Mouse (Mus musculus) CH12.LX (cell line): ENCODE data around the gene Nsun5. TPM values are rescaled to one million over a fixed set of nuclear protein-coding genes. Genes with fewer than 3 reads are reported as not detected.

ENCODE experiments used
- DNase-seq: peaks from one replicate; pipeline ENCODE4 v3.0.0-alpha.2; 2013; ENCODE audit errors: extremely low read depth
- H3K27ac ChIP-seq: 2 replicates; pipeline ENCODE4 v1.5.1; 2012; ENCODE audit warnings: low read depth, mild to moderate bottlenecking, control low read depth, moderate library complexity; ENCODE audit not compliant: insufficient read depth
- H3K27me3 ChIP-seq: replicated peaks from 2 replicates; pipeline ENCODE3; 2012; ENCODE audit warnings: inconsistent platforms
- H3K36me3 ChIP-seq, 2 experiments: replicated peaks in 1 of 2; 2 replicates each; pipeline versions ENCODE3 to v1.6.1; 2012; ENCODE audit warnings: inconsistent platforms in 1 of 2, low read length in 1 of 2, mild to moderate bottlenecking in 1 of 2, mixed read lengths in 1 of 2, moderate library complexity in 1 of 2; ENCODE audit not compliant: control insufficient read depth in 1 of 2, insufficient read depth in 1 of 2
- H3K4me1 ChIP-seq, 2 experiments: 2 replicates each; pipeline ENCODE4 v1.6.1; 2012; ENCODE audit warnings: inconsistent platforms in 1 of 2, moderate library complexity in 1 of 2; ENCODE audit not compliant: insufficient read depth in 2 of 2, control insufficient read depth in 1 of 2
- H3K4me2 ChIP-seq: 2 replicates; pipeline ENCODE4 v1.6.1; 2012; ENCODE audit warnings: low read depth, mild to moderate bottlenecking, control low read depth; ENCODE audit not compliant: poor library complexity, insufficient read depth, severe bottlenecking
- H3K4me3 ChIP-seq, 3 experiments: fragments of 150-350 bp in 1 of 3; sonication (generic) in 1 of 3; replicated peaks in 1 of 3; 2 replicates each; pipeline versions ENCODE3 to v1.5.1; 2011 to 2012; ENCODE audit warnings: low read depth in 2 of 3, low read length in 2 of 3, mild to moderate bottlenecking in 2 of 3, moderate library complexity in 2 of 3, control low read depth in 1 of 3, improper control_type of control experiment in 1 of 3, inconsistent platforms in 1 of 3, mixed read lengths in 1 of 3; ENCODE audit not compliant: poor library complexity in 1 of 3
- H3K79me2 ChIP-seq: replicated peaks from 2 replicates; pipeline ENCODE4 v1.6.1; 2012; ENCODE audit warnings: mild to moderate bottlenecking, moderate library complexity; ENCODE audit not compliant: control insufficient read depth, poor library complexity, insufficient read depth, severe bottlenecking; ENCODE audit errors: extremely low read depth
- H3K9ac ChIP-seq: 2 replicates; pipeline ENCODE4 v1.6.1; 2012; ENCODE audit warnings: low read depth, mild to moderate bottlenecking, control low read depth, moderate library complexity; ENCODE audit not compliant: insufficient read depth
- H3K9me3 ChIP-seq: replicated peaks from 2 replicates; pipeline ENCODE3; 2012; ENCODE audit warnings: low read length, inconsistent platforms, mixed read lengths
- BHLHE40 ChIP-seq: IDR thresholded peaks from 2 replicates; pipeline ENCODE4 v1.6.1; 2011; ENCODE audit warnings: mild to moderate bottlenecking, low read depth, low read length, improper control_type of control experiment
- CHD1 ChIP-seq: IDR thresholded peaks from 2 replicates; pipeline ENCODE4 v1.6.1; 2012; ENCODE audit warnings: low read depth, low read length, improper control_type of control experiment, inconsistent platforms
- CHD2 ChIP-seq: IDR thresholded peaks from 2 replicates; pipeline ENCODE4 v1.6.1; 2011; ENCODE audit warnings: low read length, improper control_type of control experiment
- CTCF ChIP-seq, 2 experiments: IDR thresholded peaks in 1 of 2; conservative IDR thresholded peaks in 1 of 2; 2 replicates each; pipeline ENCODE4 v1.5.1; 2011 to 2012; ENCODE audit warnings: low read depth in 2 of 2, low read length in 2 of 2, improper control_type of control experiment in 1 of 2, inconsistent platforms in 1 of 2, mild to moderate bottlenecking in 1 of 2, moderate library complexity in 1 of 2
- EP300 ChIP-seq: IDR thresholded peaks from 2 replicates; pipeline ENCODE4 v1.6.1; 2011; ENCODE audit warnings: low read length, improper control_type of control experiment
- ETS1 ChIP-seq: conservative IDR thresholded peaks from 2 replicates; pipeline ENCODE4 v1.6.1; 2012; ENCODE audit warnings: low read depth, mild to moderate bottlenecking, inconsistent platforms, low read length, improper control_type of control experiment, moderate library complexity
- HCFC1 ChIP-seq: IDR thresholded peaks from 2 replicates; pipeline ENCODE4 v1.6.1; 2012; ENCODE audit warnings: low read depth, mild to moderate bottlenecking, inconsistent platforms, low read length, improper control_type of control experiment
- JUN ChIP-seq: IDR thresholded peaks from 2 replicates; pipeline ENCODE4 v1.6.1; 2011; ENCODE audit warnings: low read depth, mild to moderate bottlenecking, low read length, improper control_type of control experiment, moderate library complexity; ENCODE audit not compliant: insufficient read depth
- KAT2A ChIP-seq: IDR thresholded peaks from 2 replicates; pipeline ENCODE4 v1.6.1; 2012; ENCODE audit warnings: low read length, improper control_type of control experiment, inconsistent platforms; ENCODE audit not compliant: insufficient replicate concordance
- MAFK ChIP-seq: IDR thresholded peaks from 2 replicates; pipeline ENCODE4 v1.6.1; 2011; ENCODE audit warnings: low read length, improper control_type of control experiment; ENCODE audit not compliant: insufficient replicate concordance
- MAX ChIP-seq: IDR thresholded peaks from 2 replicates; pipeline ENCODE4 v1.6.1; 2011; ENCODE audit warnings: low read length, improper control_type of control experiment
- MEF2A ChIP-seq: IDR thresholded peaks from 2 replicates; pipeline ENCODE4 v1.6.1; 2014; ENCODE audit warnings: low read depth, mild to moderate bottlenecking, inconsistent platforms, low read length, improper control_type of control experiment, borderline replicate concordance
- MXI1 ChIP-seq: IDR thresholded peaks from 2 replicates; pipeline ENCODE4 v1.6.1; 2011; ENCODE audit warnings: mild to moderate bottlenecking, low read depth, low read length, improper control_type of control experiment
- POLR2AphosphoS2 ChIP-seq: IDR thresholded peaks from 2 replicates; pipeline ENCODE4 v1.6.1; 2011; ENCODE audit warnings: low read depth, low read length, improper control_type of control experiment
- RAD21 ChIP-seq: IDR thresholded peaks from 2 replicates; pipeline ENCODE4 v1.6.1; 2011; ENCODE audit warnings: low read depth, mild to moderate bottlenecking, low read length, improper control_type of control experiment, moderate library complexity
- RCOR1 ChIP-seq: conservative IDR thresholded peaks from 2 replicates; pipeline ENCODE4 v1.6.1; 2012; ENCODE audit warnings: low read depth, mild to moderate bottlenecking, inconsistent platforms, low read length, improper control_type of control experiment
- SIN3A ChIP-seq: IDR thresholded peaks from 2 replicates; pipeline ENCODE4 v1.6.1; 2012; ENCODE audit warnings: low read length, improper control_type of control experiment, inconsistent platforms
- UBTF ChIP-seq: IDR thresholded peaks from 2 replicates; pipeline ENCODE4 v1.6.1; 2012; ENCODE audit warnings: low read depth, mild to moderate bottlenecking, inconsistent platforms, low read length, improper control_type of control experiment, moderate library complexity
- ZC3H11A ChIP-seq: IDR thresholded peaks from 2 replicates; pipeline ENCODE4 v1.6.1; 2012; ENCODE audit warnings: low read depth, mild to moderate bottlenecking, inconsistent platforms, low read length, improper control_type of control experiment
- ZKSCAN1 ChIP-seq: IDR thresholded peaks from 2 replicates; pipeline ENCODE4 v1.6.1; 2012; ENCODE audit warnings: low read depth, inconsistent platforms, low read length, improper control_type of control experiment, borderline replicate concordance
- dilution Hi-C: fragments of 300-500 bp; cut with MboI; formaldehyde crosslinking; loops from 2 replicates; pipeline ENCODE4 v1.14.3; 2020; ENCODE audit warnings: low sequenced_read_pairs; ENCODE audit not compliant: extremely low pct_unique_long_range_greater_than_20kb, extremely low pct_ligation_motif_present
- in situ Hi-C: fragments of 300-500 bp; cut with MboI; formaldehyde crosslinking; loops from 3 replicates; pipeline ENCODE4 v1.14.3; 2019; ENCODE audit warnings: low sequenced_read_pairs, low pct_ligation_motif_present, low pct_unique_long_range_greater_than_20kb, mixed read lengths
- polyA plus RNA-seq: library from polyadenylated mRNA; unstranded; fragments of >175 nt; gene quantifications from 2 replicates; pipeline ENCODE4 v1.2.1, GENCODE M21; 2012; ENCODE audit warnings: low read depth; ENCODE audit not compliant: insufficient read length
- total RNA-seq, 2 experiments: library from RNA; depleted of rRNA; stranded (reverse); fragments of 300-350 nt in 1 of 2; fragments of >200 nt in 1 of 2; gene quantifications; 2 replicates each; pipeline ENCODE4 v1.2.3; 2012 to 2014

The Nsun5 gene
- total and polyA plus RNA-seq, 3 experiments, result 27.6 to 36.6 (median 30.9) TPM

DNA sequence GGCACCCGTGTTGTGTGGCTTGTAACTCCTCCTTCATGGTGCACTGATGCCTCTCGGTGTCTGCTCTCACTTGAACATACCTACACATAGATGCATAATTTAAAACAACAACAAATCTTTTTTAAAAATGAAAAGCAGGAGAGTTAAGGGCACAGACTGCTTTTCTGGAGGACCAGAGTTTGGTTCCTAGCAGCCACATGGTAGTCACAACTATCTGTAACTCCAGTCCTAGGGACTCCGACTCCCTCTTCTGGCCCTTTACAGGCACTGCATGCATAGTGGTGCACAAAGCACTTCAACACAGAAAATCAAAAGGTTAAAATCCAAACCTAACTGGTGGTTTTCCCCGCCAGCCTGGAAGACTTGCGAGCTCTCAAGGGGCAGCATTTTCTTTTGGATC lies 3.8 kb downstream of the Nsun5 start:
- no peak for TF ChIP-seq CHD2
- peak; percentile 9 to 21; a peak in 1 of 4 replicates for TF ChIP-seq CTCF (conservative IDR thresholded peaks at IDR 0.05 in 1 of 2, IDR thresholded peaks at IDR 0.05 in 1 of 2; ENCODE audit: low read depth in 2 of 2, low read length in 2 of 2)
- no peak for DNase-seq
- Histone ChIP-seq H3K4me3 (no peak overlapping the region), H3K27ac (no peak overlapping the region), H3K4me1 (peaks cover 3 to 17% of the 10 kb centered on the region in 2 experiments; a peak in 3 of 4 replicates), H3K36me3 (peaks cover 64 to 68% of the 10 kb centered on the region in 2 experiments), H3K27me3 (no peaks in the 10 kb centered on the region), H3K9me3 (peaks cover 5% of the 10 kb centered on the region), H3K79me2 (peaks cover 17% of the 10 kb centered on the region), H3K9ac (no peak overlapping the region), H3K4me2 (no peak overlapping the region)
- dilution Hi-C loops (no loop called here), in situ Hi-C loops (no loop called here)

DNA sequence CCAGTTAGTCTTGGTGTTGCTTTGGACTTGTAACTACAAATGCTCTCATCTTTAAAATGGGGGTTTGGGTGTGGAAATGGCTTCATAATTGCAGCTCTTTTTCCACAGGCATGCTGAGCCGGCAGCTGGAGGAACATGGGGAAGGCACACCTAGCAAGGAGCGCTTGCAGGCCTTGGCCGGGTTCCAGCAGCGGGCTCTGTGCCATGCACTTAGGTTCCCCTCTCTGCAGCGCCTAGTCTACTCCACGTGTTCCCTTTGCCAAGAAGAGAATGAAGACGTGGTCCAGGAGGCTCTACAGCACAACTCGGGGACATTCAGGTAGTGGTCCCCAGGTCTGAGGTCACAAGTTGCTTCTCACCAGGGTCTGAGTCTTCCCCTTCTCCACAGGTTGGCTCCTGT lies 5.4 kb downstream of the Nsun5 start:
- H3K4me1 ChIP-seq, result peaks cover 3 to 10% of the 10 kb centered on the region in 2 experiments; a peak in 3 of 4 replicates
- TF ChIP-seq RCOR1 (no peak), HCFC1 (no peak), ETS1 (no peak), MAX (no peak), UBTF (no peak), KAT2A (no peak), CHD1 (no peak), ZC3H11A (no peak), MAFK (no peak), ZKSCAN1 (no peak), CTCF (conservative IDR thresholded peaks at IDR 0.05 in 1 of 2, IDR thresholded peaks at IDR 0.05 in 1 of 2; ENCODE audit: low read depth in 2 of 2, low read length in 2 of 2) (no peak), JUN (no peak), MXI1 (no peak), MEF2A (no peak), BHLHE40 (no peak), SIN3A (no peak), EP300 (no peak), CHD2 (no peak), RAD21 (no peak), POLR2AphosphoS2 (no peak)
- TF ChIP-seq, all 38 proteins: peak for 0
- peaks cover 13% of the 10 kb centered on the region for H3K79me2 ChIP-seq
- no peaks in the 10 kb centered on the region for H3K27me3 ChIP-seq
- peaks cover 79 to 84% of the 10 kb centered on the region in 2 experiments for H3K36me3 ChIP-seq
- DNase-seq, result no peak
- H3K9ac ChIP-seq, result no peak overlapping the region
- H3K27ac ChIP-seq, result no peak overlapping the region
- no peak overlapping the region for H3K4me2 ChIP-seq
- in situ Hi-C loops, result no loop called here
- peaks cover 5% of the 10 kb centered on the region for H3K9me3 ChIP-seq
- H3K4me3 ChIP-seq, result no peak overlapping the region
- dilution Hi-C loops, result no loop called here
